Mouse (Mus musculus) layer of hippocampus, adult 8-10 months (tissue): ENCODE data around the gene Pla2g7. TPM values are rescaled to one million over a fixed set of nuclear protein-coding genes. Genes with fewer than 3 reads are reported as not detected.

ENCODE experiments used
- DNase-seq, 2 experiments: peaks; one replicate each; pipeline ENCODE4 v3.0.0; 2022; ENCODE audit warnings: low spot score in 2 of 2
- total RNA-seq, 4 experiments: library from RNA; stranded (reverse); gene quantifications; 2 replicates each; pipeline ENCODE4 v1.2.4; 2022

The Pla2g7 gene
- total RNA-seq, 4 experiments from 2014 or later, result 106 to 115 (median 112) TPM

DNA sequence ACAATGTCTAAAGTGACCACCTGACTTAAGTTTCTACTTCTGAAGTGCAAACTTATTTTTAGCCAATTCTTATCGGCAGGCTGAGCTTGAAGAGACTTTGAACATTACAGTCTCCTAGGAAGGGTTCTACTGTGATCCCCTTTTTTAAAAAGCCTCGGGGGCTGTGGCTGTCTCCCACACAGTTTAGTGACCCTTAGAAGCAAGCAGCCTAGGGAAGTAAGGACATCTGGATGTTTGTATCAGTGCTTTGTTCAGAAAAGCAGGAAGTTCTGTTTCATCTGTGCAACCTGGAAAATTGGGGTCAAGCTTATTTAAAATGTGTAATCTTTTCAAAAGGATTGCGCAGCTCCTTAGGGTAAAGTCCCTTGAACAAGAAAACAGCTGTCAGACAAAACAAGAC is 12.6 kb downstream of the Pla2g7 start:
- DNase-seq, result no peak

DNA sequence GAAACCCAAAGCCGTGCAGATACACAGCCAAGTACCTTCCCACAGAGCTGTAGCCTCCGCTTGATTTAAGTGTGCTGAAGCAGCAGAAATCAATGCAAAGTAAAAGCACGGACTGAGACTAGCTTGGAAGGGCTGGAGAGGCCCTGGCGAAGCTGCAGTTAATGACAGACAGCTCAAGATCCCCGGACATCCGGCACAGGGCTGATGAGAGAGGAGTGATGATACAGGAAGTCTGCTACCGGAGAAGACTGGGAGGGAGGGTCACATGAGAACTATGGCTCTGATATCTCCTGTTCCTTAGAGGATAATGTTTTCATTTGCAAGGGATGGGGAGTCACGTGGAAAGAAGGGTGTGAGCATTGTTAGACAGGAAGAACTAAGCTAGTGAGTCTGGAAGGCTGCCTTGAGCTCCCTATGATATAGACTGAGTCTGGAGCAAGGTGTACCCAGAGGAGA is 13.1 kb downstream of the Pla2g7 start:
- no peak for DNase-seq

DNA sequence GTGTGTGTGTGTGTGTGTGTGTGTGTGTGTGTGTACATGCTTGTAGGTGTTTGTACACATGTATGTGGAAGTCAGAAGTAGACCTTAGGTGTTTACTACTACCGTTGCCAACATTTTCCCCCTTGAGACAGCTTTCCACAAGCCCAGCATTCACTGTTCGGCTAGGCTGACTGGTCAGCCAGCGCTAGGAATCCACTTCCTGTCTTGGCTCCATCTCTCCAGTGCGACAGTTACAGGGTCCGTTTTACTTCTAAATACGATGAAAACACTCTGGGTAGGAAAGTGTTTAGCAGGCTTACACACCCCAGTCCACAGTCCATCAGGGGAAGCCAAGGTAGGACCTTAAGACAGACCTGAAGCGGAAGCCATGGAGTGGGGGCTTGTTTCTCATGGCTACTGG is 16.9 kb downstream of the Pla2g7 start:
- DNase-seq, result no peak

DNA sequence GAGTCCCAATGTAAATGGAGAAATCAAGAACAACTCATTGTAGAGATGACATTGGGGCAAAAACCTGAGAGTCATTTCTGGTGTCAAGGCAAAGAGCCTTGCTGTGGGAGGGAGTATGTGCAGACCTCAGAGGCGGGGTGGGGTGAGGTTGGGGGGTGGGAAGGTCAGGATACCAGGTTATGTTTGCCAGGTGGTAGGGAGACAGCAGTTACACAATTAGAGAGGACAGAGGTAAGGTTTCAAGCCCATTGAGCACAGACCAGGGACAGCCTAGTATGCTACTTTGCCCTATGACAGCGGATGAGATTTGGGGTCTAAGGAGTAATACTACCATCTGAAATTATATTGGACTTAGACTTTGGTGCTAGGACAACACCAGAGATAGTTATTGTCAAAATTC is 19.4 kb downstream of the Pla2g7 start:
- DNase-seq, result no peak

DNA sequence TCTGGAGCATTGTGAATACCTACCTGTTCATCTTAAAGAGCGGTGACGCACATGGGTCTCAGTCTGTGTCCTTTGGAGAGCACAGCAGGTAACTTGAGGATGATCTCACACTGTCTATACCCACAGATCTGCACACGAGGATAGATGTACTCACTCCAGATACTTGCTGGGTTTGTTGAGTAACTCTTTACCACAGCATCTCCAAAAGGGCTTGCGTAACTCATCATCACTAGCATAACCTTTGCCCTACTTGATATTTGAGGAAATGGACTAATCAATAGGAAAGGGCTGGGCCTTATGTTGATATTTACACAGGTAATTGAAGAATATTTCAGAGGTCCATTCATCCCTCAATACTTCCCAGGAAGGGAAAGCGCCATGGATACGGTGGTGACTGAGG is 21.9 kb downstream of the Pla2g7 start:
- no peak for DNase-seq

DNA sequence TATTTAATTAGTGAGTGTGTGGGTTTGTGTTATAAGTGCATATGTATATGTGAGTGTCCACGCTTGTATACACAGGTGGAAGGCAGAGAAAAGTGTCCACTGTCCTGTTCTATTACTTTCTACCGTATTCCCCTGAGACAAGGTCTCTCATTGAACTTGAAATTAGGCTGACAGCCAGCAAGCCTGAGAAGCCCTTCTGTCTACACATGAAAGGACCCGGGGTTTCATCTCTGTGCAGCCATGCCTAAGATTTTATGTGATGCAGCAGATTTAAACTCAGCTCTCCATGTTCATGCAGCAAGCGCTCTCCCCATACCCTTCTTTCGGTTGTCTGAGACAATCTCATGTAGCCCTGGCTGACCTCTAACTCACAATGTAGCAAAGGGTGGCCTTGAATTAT is 22.6 kb downstream of the Pla2g7 start:
- no peak for DNase-seq

DNA sequence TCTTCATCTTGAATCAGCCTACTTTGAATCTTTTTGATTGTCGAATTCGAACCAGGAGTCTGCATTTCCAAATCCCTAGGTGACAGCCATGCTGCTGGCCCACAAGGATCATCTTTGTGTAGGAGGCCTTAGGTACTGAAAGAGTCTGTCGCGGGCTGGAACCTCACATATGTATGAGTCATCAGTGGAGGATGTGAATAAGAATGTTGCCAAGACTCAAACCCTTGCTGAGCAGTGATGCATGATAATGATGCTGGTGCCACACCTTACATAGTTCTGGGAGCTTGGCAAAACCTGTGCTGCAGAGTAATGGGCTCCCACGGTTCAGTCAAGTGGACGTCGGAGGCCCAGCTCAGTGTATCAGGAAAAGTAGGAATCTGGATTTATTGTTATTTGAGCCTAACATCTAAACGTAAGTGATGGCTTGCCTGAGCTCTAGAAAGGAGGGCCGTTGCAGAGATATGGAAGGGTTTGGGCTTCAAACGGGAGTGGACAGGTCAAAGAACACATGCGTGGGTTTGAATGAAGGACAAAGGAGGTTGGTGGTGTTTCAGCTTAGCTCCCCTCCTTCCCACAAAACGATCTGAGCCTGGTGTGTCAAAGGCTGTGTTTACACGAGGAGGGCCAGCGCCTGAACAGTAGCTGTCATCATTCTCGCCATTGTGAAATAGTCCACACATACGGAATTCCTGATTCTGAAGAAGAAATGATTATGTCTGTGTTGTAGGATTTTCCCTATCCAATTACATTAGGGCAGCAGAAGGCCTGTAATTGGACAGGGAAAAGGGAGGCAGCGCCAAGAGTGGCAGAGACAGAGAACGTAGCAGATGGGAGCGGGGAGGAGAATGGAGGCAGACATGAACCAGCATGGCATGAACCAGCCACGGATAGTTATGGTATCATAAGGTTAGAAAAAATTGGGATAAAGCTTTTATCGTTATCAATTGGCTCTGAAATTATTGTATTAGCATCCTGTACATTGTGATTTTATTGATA is 24.7 kb downstream of the Pla2g7 start:
- no peak for DNase-seq

DNA sequence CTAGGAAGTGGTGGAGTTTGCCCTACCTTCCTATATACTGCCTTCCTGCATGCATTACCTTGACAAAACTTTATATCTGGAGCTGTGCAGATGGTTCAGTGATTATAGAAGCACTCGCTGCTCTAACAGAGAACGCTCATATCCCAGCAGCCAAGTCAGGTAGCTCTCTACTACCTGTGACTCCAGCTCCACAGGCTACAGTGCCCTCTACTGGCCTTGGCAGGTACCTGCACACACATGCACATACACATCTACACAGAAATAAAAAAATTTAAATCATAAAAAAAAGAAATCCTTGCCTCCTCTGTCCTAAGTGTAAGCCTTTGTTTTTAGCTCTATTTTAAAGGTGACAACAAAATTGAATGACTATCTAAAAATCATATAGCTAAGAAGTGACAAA is 29.8 kb downstream of the Pla2g7 start:
- DNase-seq, result no peak

DNA sequence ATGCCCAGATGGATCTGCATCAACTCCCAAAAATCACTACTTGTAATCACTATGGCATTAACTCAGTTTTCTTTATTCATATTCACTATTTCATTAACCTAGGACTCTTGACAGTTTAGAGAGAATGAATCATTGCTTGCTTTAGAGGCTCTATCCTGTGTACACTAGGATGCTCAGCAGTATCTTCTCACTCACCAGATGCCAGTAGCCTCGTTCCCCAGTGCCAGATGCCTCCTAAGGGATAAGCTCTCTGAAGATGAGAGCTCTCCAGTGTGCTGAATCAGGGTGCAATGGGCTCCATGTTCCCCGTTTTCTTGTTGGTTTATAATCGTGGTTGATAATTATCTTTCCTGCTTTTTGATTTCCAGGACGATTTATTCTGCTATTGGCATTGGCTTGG is 30.8 kb downstream of the Pla2g7 start:
- DNase-seq, result peak in 1 of 2 experiments; percentile 11

DNA sequence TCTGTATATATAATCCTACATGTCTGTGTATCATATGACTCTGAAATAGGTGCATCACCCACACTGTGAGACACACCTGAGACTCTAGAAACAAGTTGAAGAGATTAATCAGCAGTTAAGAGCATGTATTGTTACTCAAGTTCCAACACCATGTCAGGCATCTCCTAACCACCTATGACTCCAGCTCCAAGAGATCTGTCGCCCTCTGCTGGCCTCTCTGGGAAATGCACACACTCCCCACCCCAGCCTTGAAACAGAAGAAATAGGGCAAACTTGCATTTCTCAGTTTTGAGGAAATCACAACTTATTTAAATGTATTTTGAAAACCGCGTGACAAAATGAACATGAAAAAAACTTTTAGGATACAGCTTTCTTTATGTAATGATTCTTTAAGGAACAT is 38.8 kb downstream of the Pla2g7 start:
- DNase-seq, result peak in 1 of 2 experiments; percentile 73

DNA sequence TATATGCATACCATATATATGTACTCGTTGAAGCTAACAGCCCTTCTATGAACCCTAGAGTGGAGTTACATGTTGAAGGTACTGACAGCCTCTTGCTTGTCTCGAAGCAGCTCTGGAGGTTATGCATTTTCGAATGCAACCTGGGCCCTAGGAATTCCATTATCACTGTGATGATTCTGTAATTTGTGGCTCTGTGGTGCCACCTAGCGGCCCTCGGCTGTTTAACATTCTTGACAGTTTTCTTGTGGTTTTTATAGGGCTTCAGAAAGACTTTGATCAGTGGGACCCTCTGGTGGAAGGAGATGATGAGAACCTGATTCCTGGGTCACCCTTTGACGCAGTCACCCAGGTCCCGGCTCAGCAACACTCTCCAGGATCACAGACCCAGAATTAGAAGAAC is 43.7 kb downstream of the Pla2g7 start:
- peak in 1 of 2 experiments; percentile 72 for DNase-seq

DNA sequence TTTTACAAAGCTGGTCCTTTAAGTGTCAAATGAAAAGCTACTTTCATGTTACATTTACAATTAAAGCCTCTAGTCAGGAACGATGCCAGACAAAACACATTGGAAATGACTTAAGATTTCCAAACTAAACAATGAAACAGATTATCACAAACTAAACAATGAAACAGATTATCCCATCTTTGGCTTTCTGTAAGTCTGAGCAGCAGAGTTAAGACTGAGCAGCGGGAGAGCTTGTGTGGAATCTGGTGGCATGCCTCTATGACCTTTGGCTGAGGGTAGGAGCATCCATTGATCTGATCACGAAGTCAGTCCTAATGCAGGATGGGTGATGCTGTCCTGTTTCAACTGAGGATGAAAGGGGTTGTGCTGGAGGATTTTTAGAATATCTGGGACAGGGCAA is 44.3 kb downstream of the Pla2g7 start:
- no peak for DNase-seq

DNA sequence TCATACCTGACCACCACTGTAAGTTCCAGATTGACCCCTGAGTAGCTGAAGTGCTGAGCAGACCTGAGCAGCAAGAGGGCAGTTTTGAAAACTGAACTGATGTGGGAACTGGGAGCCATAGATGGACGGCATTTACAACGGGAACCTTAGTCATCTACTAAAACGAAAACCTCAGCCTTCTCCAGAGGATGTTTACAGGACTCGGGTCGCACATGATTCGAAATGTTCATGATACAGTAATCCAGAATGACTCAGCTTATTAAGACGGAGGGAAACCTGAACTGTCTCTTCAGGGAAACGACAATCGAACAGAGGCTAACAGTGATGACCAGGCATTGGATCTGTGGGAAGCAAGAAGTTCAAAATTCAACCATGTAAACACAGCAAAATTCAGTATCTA is 51.3 kb downstream of the Pla2g7 start:
- DNase-seq, result no peak

DNA sequence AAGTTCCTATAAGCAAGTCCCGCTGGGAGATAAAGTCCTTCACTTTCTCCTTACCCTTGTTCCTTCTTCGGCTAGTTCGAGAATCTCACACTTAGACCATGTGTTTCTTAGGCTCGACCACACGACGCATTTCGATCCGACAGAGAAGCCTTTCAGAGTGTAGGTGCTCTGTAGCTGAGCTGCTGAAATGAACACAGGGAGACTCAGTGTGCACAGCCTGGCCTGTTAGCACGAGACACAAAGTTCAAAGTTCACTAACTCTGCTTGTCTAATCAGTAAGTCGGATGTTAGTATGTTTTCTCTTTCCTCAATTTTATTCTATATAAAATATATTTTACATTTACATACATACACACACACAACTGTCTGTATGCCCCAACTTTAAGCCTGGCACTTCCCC is 54.2 kb downstream of the Pla2g7 start:
- no peak for DNase-seq

DNA sequence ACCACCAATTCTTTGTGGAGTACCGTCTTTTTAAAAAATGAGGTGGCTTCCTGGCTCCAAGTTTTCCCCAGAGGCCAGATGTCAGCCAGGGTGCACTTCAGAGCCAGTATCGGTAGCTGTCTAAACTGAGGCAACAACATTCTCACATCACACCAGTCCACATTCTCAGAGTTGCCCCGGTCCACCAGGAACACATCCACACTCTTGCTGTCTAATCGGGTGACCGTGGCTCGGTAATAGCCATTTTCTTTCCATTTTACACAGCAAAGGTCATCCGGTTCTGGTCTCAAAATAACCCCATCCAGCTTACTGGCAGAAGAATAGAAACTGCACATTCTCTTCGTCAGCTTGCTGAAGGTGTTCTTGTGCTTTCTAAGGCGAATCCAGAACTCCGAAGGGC is 60.3 kb downstream of the Pla2g7 start:
- no peak for DNase-seq

DNA sequence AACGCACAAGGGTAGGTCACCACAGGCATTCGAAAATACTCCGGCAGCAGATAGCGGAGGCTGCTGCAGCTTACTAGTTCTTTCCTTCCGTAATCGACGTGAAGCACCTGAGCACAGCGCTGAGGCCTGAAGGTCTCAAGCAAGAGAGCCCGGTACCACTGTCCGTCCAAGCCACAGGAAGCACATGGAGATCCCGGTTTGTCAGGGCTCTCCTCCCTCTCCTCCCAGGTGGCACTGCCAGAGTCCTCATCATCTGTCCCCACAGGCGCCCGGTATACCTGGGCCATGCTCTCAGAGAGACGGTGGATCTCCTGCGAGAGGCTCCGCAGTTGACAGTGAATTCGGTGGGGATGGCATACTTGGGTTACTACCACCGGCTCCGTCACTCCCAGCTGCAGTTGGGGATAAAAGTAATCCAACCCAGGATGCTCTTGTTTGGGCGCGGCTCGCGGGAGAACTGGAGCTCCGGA is 61.2 kb downstream of the Pla2g7 start:
- DNase-seq, result no peak

DNA sequence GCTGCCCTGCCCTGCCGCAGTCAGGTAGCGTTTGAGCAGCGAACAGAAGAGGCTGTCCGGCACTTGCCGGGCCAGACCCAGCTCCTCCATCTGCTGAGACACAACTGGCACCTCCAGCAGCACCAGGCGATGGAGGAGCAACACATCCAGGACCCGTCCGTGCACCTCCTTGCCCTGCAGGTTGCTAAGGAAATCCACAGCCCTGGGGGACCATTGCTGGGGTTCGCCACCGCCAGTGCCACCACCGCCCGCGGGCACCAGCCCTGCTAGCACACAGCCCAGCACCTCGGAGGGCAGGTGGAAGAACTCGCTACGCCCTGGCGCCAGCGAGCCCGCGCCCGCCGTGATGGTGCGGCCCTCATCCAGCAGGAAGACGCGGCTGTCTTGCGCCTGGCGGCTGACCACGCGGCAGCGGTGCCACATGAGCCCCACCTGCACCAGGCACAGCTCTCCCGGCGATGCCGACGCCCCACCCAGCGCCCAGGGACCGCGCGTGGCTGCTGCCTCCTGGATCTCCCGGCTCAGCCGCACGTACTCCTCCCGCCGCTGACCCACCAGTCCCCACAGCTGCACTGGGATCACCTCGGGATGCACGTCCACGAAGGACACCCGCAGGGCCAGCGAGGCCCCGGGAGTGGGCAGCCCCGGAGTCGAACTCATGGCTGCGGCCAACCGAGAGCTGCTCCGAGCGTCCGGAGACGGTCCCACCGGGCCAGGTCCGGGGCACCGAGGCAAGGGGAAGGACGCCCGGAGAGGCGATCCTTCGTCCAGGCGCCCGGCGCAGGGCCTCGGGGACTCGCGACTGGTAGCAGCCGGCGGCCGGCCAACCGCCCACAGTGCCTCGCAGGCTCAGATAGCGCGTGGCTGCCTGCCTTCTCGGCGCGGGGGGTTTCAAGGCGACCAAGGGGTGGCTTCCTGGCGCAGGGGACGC is 61.9 kb downstream of the Pla2g7 start, which contains the start of gene Tdrd6:
TSS of gene Tdrd6 (minus strand) at position 804 of the 931 bp plus-strand sequence.
- no peak for DNase-seq

DNA sequence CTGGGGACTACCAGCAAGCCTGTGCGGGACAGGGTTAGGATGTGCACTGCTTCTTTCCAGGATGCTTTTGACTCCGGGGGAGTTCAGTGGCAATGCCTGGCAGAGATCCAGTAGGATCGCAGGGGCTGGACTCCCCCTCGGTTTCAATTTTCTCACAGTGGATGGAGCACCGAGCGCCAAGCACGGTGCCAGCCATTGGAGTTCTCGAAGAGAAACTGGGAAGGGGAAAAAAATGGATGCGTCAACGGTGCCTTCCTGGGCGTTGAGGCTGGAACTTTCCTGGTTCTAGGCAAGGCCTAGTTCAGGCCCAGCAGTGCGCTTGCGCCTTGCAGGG is 62.5 kb downstream of the Pla2g7 start:
- no peak for DNase-seq

DNA sequence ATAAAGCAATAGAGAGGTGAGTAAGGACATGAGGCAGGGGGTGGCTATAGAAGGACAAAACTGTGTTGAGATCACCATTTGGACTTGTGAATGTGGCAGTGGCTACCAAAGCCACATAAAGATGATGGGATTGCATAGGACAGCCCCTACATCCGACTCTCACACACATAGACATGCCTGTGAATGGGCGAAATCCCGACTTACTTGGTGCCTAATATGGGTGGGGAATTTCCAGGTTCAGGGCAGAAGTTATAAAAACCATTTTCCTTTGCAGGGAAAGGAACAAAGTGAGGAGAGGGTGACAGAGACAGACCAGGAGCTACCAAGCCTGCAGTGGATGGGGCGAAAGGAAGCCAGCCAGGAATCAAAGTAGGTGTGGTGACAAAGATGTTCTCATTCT is 69.2 kb downstream of the Pla2g7 start:
- no peak for DNase-seq

DNA sequence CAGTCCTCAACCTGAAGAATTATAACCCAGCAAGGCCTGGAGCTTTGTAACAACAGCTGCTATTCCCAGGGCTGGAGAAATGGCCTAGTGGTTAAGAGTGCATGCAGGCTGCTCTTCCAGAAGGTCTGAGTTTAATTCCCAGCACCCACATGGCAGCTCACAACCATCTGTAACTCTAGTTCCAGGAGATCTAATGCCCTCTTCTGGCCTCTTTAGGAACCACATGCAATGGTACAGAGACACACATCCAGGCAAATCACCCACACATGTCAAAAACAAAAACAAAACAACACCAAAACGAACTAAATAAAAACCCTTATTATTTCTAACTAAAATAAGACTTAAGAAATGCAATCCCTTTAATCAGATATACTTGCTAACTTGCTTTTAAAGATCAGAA is 72.9 kb downstream of the Pla2g7 start:
- DNase-seq, result no peak

DNA sequence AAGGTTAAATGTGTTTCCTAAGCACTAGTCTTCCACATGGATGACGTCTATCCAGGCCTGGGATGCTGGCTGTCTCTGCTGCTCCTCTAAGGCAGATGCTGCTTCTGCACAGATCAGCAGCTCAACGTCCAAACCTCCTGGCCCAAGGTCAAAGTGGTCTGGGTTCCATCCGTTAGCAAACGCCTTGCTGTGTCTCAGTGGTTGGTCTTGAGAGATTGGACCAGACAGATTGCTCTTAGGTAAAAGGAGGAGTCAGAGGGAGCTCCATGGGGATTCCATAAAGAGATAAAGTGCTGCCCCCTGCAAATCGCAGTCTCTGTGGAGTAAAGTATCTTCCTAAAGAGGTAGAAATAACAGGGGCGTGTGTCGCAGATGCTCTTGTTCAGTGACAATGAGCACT is 75.3 kb downstream of the Pla2g7 start:
- no peak for DNase-seq

DNA sequence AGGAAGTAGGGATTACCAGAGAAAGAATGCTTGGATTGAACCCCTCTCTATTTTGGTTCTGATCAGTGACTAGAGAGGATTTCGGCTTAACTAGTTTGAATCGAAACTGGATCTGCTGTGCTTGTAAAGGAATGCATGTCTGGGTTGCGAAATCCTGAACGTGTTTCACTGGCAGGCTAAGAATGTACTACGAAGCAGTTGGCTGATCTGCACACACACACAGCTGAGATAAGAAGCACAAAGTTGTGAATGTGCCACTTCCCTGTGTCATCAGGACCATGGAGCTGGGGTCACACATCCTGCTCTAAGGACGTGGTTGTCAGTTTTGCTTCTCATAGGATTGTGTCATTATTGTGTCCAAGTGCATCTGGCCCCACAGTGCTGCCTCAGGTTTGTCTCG is 76.5 kb downstream of the Pla2g7 start:
- DNase-seq, result no peak
